Mouse (Mus musculus) right cerebral cortex, postnatal 36 days (tissue): Measurements from ENCODE around the gene Ssrp1.

Source experiments
- DNase-seq, 2 experiments: peaks; one replicate each; pipeline ENCODE4 v3.0.0; 2022; ENCODE audit warnings: low spot score in 2 of 2, mixed read lengths in 1 of 2

The Ssrp1 gene

DNA sequence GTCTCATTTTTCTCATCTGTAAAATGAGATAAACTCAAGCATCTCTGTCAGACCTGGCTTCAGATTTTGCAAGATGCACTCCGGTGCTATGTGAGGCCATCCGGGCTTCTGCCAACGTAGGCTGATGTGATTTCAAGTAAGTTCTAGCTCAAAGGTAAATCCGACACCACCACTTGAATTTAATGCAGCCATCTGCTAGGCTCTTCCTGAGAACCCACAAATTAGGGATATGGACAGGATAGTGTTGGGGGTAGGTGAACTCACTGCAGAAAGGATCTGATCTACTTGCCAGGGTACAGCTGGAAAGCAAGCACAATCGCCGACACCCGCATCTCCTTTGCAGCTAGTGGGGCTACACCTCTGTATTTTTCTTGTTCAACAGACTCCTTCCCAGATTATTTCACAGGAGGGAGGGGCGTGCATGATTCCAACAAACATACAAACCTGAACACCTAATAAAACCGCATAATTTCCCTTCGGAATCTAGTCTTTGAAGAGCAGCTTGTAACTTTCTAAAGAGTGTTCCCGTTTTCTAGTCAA, 457 bp upstream of the Ssrp1 start:
- DNase-seq: no peak

- no peak for DNase-seq
Observed at GRCm38 (mm10) chr2:85038336-85038735, 1.3 kb downstream of the Ssrp1 start.

- no peak for DNase-seq
Observed at GRCm38 (mm10) chr2:85043623-85044022, 6.6 kb downstream of the Ssrp1 start.

- no peak for DNase-seq
Observed at GRCm38 (mm10) chr2:85046222-85046621, 9.2 kb downstream of the Ssrp1 start.

DNA sequence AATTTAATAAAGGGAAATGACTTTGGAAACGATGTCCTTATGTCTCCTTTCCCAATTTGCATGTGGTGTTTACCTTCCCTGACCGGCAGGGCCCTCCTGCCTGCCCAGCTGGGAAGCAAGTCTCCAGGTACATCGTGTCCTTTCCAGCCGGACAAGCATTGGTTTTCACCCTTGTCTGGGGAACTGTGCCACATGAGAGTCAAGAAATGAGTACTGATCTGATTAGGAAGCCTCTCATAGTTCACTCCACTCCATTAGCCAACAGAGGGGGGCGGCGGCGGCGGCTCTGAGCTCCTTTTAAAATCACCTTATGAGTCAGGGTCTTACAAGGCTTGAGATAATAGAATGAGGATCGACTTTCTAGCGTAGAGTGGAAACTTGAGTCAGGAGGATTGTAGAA, 10.0 kb downstream of the Ssrp1 start:
- DNase-seq: no peak

- peak; percentile 93 to 95 for DNase-seq
Observed at GRCm38 (mm10) chr2:85047596-85048167, 10.6 kb downstream of the Ssrp1 start, which contains the start of gene Tnks1bp1. TSS of gene Tnks1bp1 (plus strand) at chr2:85048022.

DNA sequence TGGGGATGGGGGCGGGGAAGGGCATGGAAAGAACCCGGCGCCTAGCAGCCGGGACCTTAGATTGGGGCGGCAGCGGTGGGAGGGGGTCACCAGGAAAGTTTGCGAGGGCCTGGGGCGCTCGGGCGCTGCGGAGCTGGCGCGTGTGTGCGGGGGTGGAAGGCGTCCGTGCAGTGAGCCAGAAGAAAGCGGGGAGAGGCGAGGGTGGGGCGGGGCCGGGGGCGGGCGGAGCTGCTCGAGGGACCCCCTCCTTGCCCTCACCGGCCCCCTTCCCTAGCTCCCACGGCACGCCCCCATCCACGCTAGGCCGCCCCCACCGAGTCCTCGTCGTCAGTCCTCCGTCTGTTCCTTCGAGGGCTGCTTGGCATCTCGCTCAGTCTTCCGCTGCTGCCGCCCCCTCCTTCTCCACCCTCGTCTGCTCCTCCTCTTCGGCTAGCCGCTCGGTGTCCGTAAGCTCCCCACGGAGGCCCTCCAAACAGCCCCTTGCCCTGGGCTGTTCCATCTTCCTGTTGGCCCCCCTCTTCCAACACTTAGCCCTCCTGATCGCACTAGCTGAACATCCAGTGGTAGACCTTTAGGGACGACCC, 11.2 kb downstream of the Ssrp1 start:
- DNase-seq: peak; percentile 71 to 74

DNA sequence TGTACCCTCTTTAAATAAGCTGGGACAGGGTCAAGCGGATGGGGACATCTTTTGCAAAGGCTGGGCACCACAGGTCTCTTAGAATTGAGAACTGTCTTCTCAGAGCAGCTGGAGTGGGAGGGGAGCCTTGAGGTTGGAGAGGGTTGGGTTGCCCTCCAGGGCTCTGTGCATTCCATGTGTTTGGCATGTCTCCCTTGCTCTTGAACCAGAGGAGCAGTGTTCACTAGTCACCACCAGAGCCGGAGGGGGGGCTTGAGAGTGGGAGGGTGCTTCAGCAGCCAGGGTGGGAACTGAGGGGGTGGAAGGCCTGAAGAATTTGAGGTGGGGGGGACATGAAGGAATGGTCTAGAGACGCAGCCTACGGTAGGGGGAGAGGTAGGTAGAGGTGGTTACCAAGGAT, 12.2 kb downstream of the Ssrp1 start:
- DNase-seq: no peak

GRCm38 (mm10) chr2:85050001-85050634, 13.1 kb downstream of the Ssrp1 start:
- no peak for DNase-seq

DNA sequence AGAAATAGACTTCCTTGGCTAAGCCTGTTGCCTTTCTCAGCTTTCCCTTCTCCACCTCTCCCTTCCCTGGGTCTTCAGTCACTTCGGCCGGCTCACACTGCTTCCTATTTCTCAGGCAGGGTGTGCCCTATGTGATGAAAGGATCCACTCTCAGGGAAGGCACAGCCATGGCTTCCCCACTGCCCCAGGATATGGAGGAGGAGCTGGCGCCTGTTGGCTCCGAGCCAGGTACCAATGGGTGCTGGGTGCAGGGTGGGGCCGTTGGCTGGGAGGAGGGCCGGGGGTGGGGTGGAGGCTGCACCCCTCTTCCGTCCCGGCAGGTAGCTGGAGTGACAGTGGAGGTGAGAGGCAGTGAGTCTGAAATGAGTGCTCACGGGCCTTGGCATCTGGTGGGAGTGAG, 13.7 kb downstream of the Ssrp1 start:
- DNase-seq: no peak

GRCm38 (mm10) chr2:85053192-85053816, 16.3 kb downstream of the Ssrp1 start:
- no peak for DNase-seq

DNA sequence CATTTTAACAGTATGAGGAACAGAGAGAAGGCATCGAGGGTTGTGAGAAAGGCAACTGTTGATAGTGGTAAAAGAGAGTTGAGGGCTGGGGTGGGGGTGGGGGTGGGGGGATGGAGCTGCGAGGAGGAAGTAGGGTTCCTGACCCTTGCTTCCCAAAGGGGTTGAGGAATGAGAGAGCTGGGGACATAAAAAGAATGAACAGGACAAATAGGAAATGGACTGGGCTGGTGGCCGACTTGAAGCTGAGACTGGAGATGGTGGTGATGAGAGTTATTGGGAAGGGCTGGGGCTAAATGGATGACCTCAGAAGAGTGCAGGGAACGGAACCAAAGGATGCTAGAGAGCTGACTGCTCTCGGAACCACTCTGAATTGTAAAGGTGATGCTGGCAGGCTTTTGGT, 19.7 kb downstream of the Ssrp1 start:
- DNase-seq: no peak

DNA sequence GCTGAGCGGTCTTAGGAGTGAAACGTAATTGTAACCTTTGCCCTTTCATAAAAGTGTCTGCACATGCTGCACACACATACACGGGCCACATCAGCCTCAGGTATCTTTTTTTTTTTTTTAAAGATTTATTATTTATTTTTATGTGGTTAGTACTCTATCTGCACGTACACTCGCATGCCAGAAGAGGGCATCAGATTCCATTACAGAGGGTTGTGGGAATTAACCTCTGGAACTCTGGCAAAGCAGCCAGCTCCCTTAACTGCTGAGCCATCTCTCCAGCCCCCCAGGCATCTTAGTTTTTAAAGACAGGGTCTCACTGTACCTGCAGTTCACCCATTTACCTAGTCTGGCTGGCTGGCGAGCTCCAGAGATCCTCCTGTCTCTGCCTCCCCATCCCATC, 22.6 kb downstream of the Ssrp1 start:
- no peak for DNase-seq

DNA sequence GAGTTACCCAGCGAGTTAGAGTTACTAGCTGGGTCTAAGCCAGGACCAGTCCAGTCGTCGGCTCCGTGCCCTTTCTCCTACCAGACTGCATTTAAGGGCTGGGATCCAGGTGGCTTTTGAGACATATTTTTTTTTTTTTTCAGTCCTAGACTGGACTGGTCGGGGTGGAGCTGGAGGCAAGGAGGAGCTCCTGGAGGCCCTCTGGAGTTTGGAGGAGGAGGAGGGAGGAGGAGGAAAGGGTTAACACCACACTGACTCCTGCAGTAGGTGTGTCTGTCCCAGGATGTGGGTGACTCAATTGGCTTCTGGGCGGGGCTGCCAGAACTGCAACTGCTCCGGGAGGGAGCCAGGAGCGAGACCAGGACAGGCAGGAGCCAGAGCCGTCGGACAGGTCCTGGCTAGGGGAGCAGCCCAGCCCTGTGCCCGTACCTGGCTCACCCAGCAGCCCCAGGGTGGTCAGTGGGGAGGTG, 23.6 kb downstream of the Ssrp1 start:
- no peak for DNase-seq

GRCm38 (mm10) chr2:85061107-85061541, 24.1 kb downstream of the Ssrp1 start:
- no peak for DNase-seq

DNA sequence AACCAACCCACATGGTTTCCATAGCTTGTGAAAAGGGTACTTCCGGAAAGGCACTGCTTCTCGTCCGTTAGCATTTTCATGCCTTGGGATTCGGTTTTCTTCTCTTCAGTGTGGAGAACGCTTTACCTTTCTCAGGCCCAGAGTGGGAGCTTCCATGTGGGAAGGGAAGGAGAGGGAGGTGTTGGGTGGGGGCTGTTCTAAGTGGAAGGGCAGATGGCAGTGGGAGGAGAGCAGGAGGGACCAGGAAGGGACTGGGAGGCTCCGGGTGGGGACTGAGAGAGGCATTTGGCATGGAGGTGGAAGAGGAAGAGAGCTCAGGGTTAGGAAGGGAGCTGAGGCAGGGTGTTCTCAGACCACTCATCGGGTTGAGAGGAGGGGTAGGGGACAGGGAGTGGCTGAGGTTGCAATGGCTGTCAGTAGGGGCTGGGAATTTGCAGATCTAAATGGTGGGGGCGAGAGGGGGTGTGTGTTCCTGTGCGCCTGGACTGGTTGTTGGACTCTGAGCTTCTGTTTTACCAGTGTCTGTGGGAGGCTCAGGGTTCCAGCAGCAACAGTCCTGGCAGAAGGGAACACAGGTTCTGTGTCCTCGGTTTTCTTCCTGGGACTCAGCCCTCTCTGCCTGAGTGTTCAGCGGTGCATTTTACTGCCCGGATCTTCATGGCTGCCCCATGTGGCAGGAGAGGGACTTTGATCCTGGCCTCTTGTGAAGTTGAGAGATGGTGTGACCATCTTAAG, 28.3 kb downstream of the Ssrp1 start:
- DNase-seq: peak in 1 of 2 experiments; percentile 51

GRCm38 (mm10) chr2:85066937-85067336, 29.9 kb downstream of the Ssrp1 start:
- no peak for DNase-seq

GRCm38 (mm10) chr2:85067903-85068625, 31.0 kb downstream of the Ssrp1 start:
- no peak for DNase-seq

DNA sequence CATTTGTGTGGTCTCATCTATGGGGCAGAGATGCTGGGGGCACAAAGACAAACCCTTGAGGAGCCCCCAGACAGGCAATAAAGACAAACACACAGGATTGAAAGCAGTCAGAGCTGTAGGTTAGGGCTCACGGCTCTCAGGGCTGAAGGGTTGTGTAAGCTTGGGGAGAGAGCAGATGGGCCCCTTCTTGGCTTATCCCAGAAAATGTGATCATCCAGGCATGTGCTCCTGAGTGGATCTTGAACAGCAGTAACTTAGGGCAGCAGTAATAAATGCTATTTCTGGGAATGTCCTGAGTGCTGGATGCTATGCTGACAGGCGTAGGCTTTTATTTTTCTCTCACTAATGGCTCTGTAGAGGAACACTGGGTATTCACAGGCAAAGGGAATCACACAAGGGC, 31.6 kb downstream of the Ssrp1 start:
- no peak for DNase-seq

- DNase-seq: no peak
Observed at GRCm38 (mm10) chr2:85070086-85070485, 33.1 kb downstream of the Ssrp1 start.

DNA sequence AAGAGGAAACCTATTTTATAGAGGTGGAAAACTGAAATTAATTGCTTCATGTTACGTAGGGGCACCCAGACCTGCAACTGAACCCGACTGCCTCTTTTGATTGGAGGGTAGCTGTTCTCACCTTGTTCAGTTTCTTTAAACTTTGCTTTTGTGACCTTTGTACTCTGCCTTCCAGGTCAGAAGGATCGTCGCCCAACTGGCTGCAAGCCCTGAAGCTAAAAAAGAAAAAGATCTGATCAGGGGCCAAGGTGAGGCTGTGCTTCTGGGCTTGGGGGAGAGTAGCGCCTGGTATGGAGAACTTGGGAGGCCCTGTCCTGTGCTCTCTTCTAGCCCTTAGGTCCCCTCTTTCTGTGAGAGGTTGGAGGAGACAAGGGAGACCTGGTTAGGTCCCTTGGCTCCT, 34.9 kb downstream of the Ssrp1 start:
- no peak for DNase-seq
